Comparison of ENCODE assay signal across 17 mouse cellular contexts in the genomic region with DNA sequence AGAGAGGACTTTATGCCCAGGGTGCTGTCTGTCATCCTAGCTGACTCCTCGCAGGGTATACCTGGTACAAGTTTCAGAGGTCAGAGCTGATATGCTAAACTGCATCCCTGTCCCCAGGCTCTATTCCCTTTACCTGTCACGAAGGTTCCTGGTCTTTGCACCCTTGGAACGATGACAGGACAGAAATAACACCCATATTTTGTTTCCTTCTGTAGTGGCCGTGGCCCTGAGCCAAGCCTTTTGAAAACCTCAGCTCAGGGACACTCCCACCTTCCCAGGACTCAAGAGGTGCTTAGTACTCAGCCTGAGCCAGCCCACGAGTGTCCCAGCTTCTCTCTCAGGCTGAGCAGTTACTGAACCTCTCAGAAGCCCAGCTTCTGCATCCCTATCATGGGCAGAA. TPM values are rescaled to one million over a fixed set of nuclear protein-coding genes. Genes with fewer than 3 reads are reported as not detected.
DNase-seq lines count a peak whose midpoint lies in the region; ATAC-seq and TF ChIP-seq lines count a peak whose summit lies in the region.
"Had no signal": no experiment of that assay in that cellular context is flagged by ENCODE, and none has a peak within 500 bp of the region (broad histone marks: within the 10 kb centered on the region; RNA-seq: fewer than 3 reads in every experiment).

No protein-coding gene starts in this region.

- no peak for DNase-seq in hindbrain, postnatal 0 days (ENCODE audit: low spot score)
- DNase-seq in liver, embryonic 13.5 days, result no peak
- no peak for DNase-seq in liver
- peak; percentile 81 for DNase-seq in lung, postnatal 0 days (ENCODE audit: low spot score)
- DNase-seq in urinary bladder, postnatal 36 days (ENCODE audit: low spot score in 2 of 2), result no peak
- no peak for DNase-seq in right cerebral cortex, postnatal 10 days (ENCODE audit: low spot score in 2 of 2)
- DNase-seq: cerebellum, adult 11 months; cerebellum, postnatal 36 days; heart, postnatal 4 days; left cerebral cortex, postnatal 4 days had no signal

- ATAC-seq in hindbrain, postnatal 0 days, result no peak
- ATAC-seq in hindbrain, embryonic 12.5 days (ENCODE audit: low FRiP score), result no peak
- ATAC-seq in liver, embryonic 13.5 days (ENCODE audit: low read depth), result no peak
- ATAC-seq in lung, postnatal 0 days, result peak; percentile 71
- no peak for ATAC-seq in activated CD4-positive, CD25-positive, alpha-beta regulatory T cell, adult 4 months

- WGBS in hindbrain, postnatal 0 days, result 72% methylated on average over 5 of the region's 5 CpGs
- WGBS in hindbrain, embryonic 12.5 days, result 82% methylated on average over 5 of the region's 5 CpGs
- WGBS in liver, embryonic 13.5 days (ENCODE audit: insufficient replicate concordance), result 54% methylated on average over 5 of the region's 5 CpGs
- 44% methylated on average over 5 of the region's 5 CpGs for WGBS in lung, postnatal 0 days

- H3K27ac ChIP-seq in hindbrain, postnatal 0 days, result peak overlapping the region; percentile 61
- H3K27ac ChIP-seq in hindbrain, embryonic 12.5 days, result no peak overlapping the region
- H3K27ac ChIP-seq in liver, embryonic 13.5 days, result peak overlapping the region; percentile 9
- H3K27ac ChIP-seq in lung, postnatal 0 days (ENCODE audit: low read length), result no peak overlapping the region
- H3K27ac ChIP-seq: embryonic facial prominence, embryonic 13.5 days; lung, embryonic 15.5 days had no signal

- H3K4me1 ChIP-seq in hindbrain, postnatal 0 days (ENCODE audit: insufficient read depth, low read length), result no peaks in the 10 kb centered on the region
- H3K4me1 ChIP-seq in hindbrain, embryonic 12.5 days, result no peaks in the 10 kb centered on the region
- peaks cover 66% of the 10 kb centered on the region for H3K4me1 ChIP-seq in liver, embryonic 13.5 days (replicated peaks)
- no peaks in the 10 kb centered on the region for H3K4me1 ChIP-seq in lung, postnatal 0 days (ENCODE audit: insufficient read depth, low read depth, low read length)
- H3K4me1 ChIP-seq: embryonic facial prominence, embryonic 13.5 days; lung, embryonic 15.5 days; neural tube, embryonic 15.5 days had no signal

- no peak for TF ChIP-seq EP300 in lung, postnatal 0 days (IDR thresholded peaks at IDR 0.05)

- H3K4me3 ChIP-seq in hindbrain, postnatal 0 days (ENCODE audit: low read length), result no peak overlapping the region
- H3K4me3 ChIP-seq in hindbrain, embryonic 12.5 days, result no peak overlapping the region
- no peak overlapping the region for H3K4me3 ChIP-seq in liver, embryonic 13.5 days (replicated peaks)
- H3K4me3 ChIP-seq in lung, postnatal 0 days (ENCODE audit: low read depth, low read length), result no peak overlapping the region
- H3K4me3 ChIP-seq: embryonic facial prominence, embryonic 13.5 days; heart, embryonic 13.5 days; lung, embryonic 15.5 days; neural tube, embryonic 15.5 days had no signal

- no peaks in the 10 kb centered on the region for H3K36me3 ChIP-seq in hindbrain, postnatal 0 days (ENCODE audit: insufficient read depth, low read length)
- H3K36me3 ChIP-seq in hindbrain, embryonic 12.5 days, result no peaks in the 10 kb centered on the region
- H3K36me3 ChIP-seq in liver, embryonic 13.5 days, result no peaks in the 10 kb centered on the region
- H3K36me3 ChIP-seq in lung, postnatal 0 days (ENCODE audit: insufficient read depth, low read length), result no peaks in the 10 kb centered on the region
- H3K36me3 ChIP-seq: embryonic facial prominence, embryonic 13.5 days; heart, embryonic 13.5 days; lung, embryonic 15.5 days; neural tube, embryonic 15.5 days had no signal

- H3K9ac ChIP-seq in hindbrain, postnatal 0 days (replicated peaks; ENCODE audit: low read length), result no peak overlapping the region
- H3K9ac ChIP-seq in hindbrain, embryonic 12.5 days, result no peak overlapping the region
- no peak overlapping the region for H3K9ac ChIP-seq in liver, embryonic 13.5 days
- H3K9ac ChIP-seq in lung, postnatal 0 days (replicated peaks; ENCODE audit: low read depth), result no peak overlapping the region
- H3K9ac ChIP-seq: embryonic facial prominence, embryonic 13.5 days; heart, embryonic 13.5 days; lung, embryonic 15.5 days; neural tube, embryonic 15.5 days had no signal

- no peak overlapping the region for H3K4me2 ChIP-seq in hindbrain, postnatal 0 days (ENCODE audit: low read depth, low read length)
- no peak overlapping the region for H3K4me2 ChIP-seq in hindbrain, embryonic 12.5 days (replicated peaks)
- H3K4me2 ChIP-seq in liver, embryonic 13.5 days, result no peak overlapping the region
- H3K4me2 ChIP-seq in lung, postnatal 0 days (replicated peaks; ENCODE audit: low read depth, low read length), result no peak overlapping the region
- H3K4me2 ChIP-seq: embryonic facial prominence, embryonic 13.5 days; heart, embryonic 13.5 days; lung, embryonic 15.5 days; midbrain, embryonic 11.5 days; neural tube, embryonic 15.5 days had no signal

- no peaks in the 10 kb centered on the region for H3K9me3 ChIP-seq in hindbrain, postnatal 0 days (ENCODE audit: low read length)
- H3K9me3 ChIP-seq in hindbrain, embryonic 12.5 days (replicated peaks), result no peaks in the 10 kb centered on the region
- no peaks in the 10 kb centered on the region for H3K9me3 ChIP-seq in liver, embryonic 13.5 days (replicated peaks)
- H3K9me3 ChIP-seq in lung, postnatal 0 days (ENCODE audit: low read length), result no peaks in the 10 kb centered on the region
- H3K9me3 ChIP-seq: embryonic facial prominence, embryonic 13.5 days; lung, embryonic 15.5 days; neural tube, embryonic 15.5 days had no signal

- no peaks in the 10 kb centered on the region for H3K27me3 ChIP-seq in hindbrain, postnatal 0 days (ENCODE audit: insufficient read depth, low read length)
- no peaks in the 10 kb centered on the region for H3K27me3 ChIP-seq in hindbrain, embryonic 12.5 days
- no peaks in the 10 kb centered on the region for H3K27me3 ChIP-seq in liver, embryonic 13.5 days
- H3K27me3 ChIP-seq in lung, postnatal 0 days (replicated peaks; ENCODE audit: insufficient read depth, low read length), result no peaks in the 10 kb centered on the region
- H3K27me3 ChIP-seq: embryonic facial prominence, embryonic 13.5 days; heart, embryonic 13.5 days; lung, embryonic 15.5 days; neural tube, embryonic 15.5 days had no signal

- no peak for TF ChIP-seq CTCF in hindbrain, postnatal 0 days (IDR thresholded peaks at IDR 0.05; ENCODE audit: low read depth)
- no peak for TF ChIP-seq CTCF in lung, postnatal 0 days (IDR thresholded peaks at IDR 0.05)

RNA-seq across cellular contexts. Expression of gene Slc2a9, which starts 4.5 kb away (rescaled TPM):
- total RNA-seq in hindbrain, postnatal 0 days (2014; rRNA removed), result 0.86 and 1.7 TPM in 2 replicates
- polyA plus RNA-seq in hindbrain, postnatal 0 days (2015; fragmentation: Nextera tagmentation; extraction: Ambion mirVana), result 0.52 and 1.0 TPM in 2 replicates
- polyA plus RNA-seq in hindbrain, embryonic 12.5 days (2016; fragmentation: Nextera tagmentation; extraction: Ambion mirVana), result 0.15 and 0.61 TPM in 2 replicates
- 0.80 and 0.88 TPM in 2 replicates for polyA plus RNA-seq in liver, embryonic 13.5 days (2015; fragmentation: Nextera tagmentation; extraction: Ambion mirVana)
- 2.2 and 2.4 TPM in 2 replicates for polyA plus RNA-seq in lung, postnatal 0 days (2015; fragmentation: Nextera tagmentation; extraction: Ambion mirVana)
- polyA plus RNA-seq in activated CD4-positive, CD25-positive, alpha-beta regulatory T cell, adult 4 months (2017; shearing (Covaris generic)), result 10 to 100 TPM in 1 of 2 experiments, 1 to 10 TPM in 1; 4.7 to 11.3 TPM

Comparison
In these comparisons a context has a peak if more than half of its experiments do, and no peak if none do; other contexts are left out.
1. H3K27ac ChIP-seq: peak in hindbrain, postnatal 0 days (single experiment) and liver, embryonic 13.5 days (single experiment); none in hindbrain, embryonic 12.5 days (single experiment) and lung, postnatal 0 days (single experiment).